Mouse (Mus musculus): ENCODE results near the gene Tfeb. TPM values are rescaled to one million over a fixed set of nuclear protein-coding genes. Genes with fewer than 3 reads are reported as not detected.

The Tfeb gene
- total and polyA plus RNA-seq, 2 experiments: 5.7 to 15.7 TPM

- Histone ChIP-seq H3K9ac (ENCODE audit: low read depth, low read length) (peak overlapping the region; percentile 96), H3K79me2 (ENCODE audit: control insufficient read depth, insufficient read depth, low read length) (peaks cover 32% of the 10 kb centered on the region), H3K4me3 (ENCODE audit: insufficient read depth, low read depth, low read length) (peak overlapping the region; percentile 84), H3K4me1 (ENCODE audit: control insufficient read depth, insufficient read depth, low read length) (peaks cover 5% of the 10 kb centered on the region; the same call in 1 of the 2 replicates), H3K27ac (replicated peaks; ENCODE audit: insufficient read depth, low read depth, low read length) (peak overlapping the region; percentile 92), H3K36me3 (ENCODE audit: control insufficient read depth, insufficient read depth, low read length) (no peaks in the 10 kb centered on the region), H3K27me3 (ENCODE audit: control insufficient read depth, insufficient read depth, low read length) (no peaks in the 10 kb centered on the region)
- peak; percentile 70 for DNase-seq (ENCODE audit: extremely low read depth, low read depth, low spot score)
- TF ChIP-seq CTCF (IDR thresholded peaks at IDR 0.05; ENCODE audit: low read depth, low read length) (no peak), POLR2A (IDR thresholded peaks at IDR 0.05; ENCODE audit: extremely low read depth, insufficient read depth, low read length) (0 out of 2 replicates have a peak, but pooled peaks have one; percentile 32)
- WGBS: 1% methylated on average over 58 of the region's 60 CpGs
These were observed 638 bp downstream of the Tfeb start for GRCm38 (mm10) chr17:47737271-47738065.

GRCm38 (mm10) chr17:47738066-47738878 is 1.4 kb downstream of the Tfeb start:
- no peak for TF ChIP-seq POLR2A (IDR thresholded peaks at IDR 0.05; ENCODE audit: extremely low read depth, insufficient read depth, low read length)
- no peak for TF ChIP-seq CTCF (IDR thresholded peaks at IDR 0.05; ENCODE audit: low read depth, low read length)
- Histone ChIP-seq H3K4me3 (ENCODE audit: insufficient read depth, low read depth, low read length) (peak overlapping the region; percentile 84), H3K36me3 (ENCODE audit: control insufficient read depth, insufficient read depth, low read length) (no peaks in the 10 kb centered on the region), H3K27ac (replicated peaks; ENCODE audit: insufficient read depth, low read depth, low read length) (no peak overlapping the region), H3K79me2 (ENCODE audit: control insufficient read depth, insufficient read depth, low read length) (peaks cover 32% of the 10 kb centered on the region), H3K9ac (ENCODE audit: low read depth, low read length) (peak overlapping the region; percentile 55), H3K4me1 (ENCODE audit: control insufficient read depth, insufficient read depth, low read length) (peaks cover 5% of the 10 kb centered on the region; the same call in 1 of the 2 replicates), H3K27me3 (ENCODE audit: control insufficient read depth, insufficient read depth, low read length) (no peaks in the 10 kb centered on the region)
- WGBS: 7% methylated on average over 51 of the region's 61 CpGs
- DNase-seq (ENCODE audit: extremely low read depth, low read depth, low spot score): no peak

GRCm38 (mm10) chr17:47738879-47739798 is 2.3 kb downstream of the Tfeb start:
- no peak overlapping the region for H3K27ac ChIP-seq (replicated peaks; ENCODE audit: insufficient read depth, low read depth, low read length)
- peak overlapping the region; percentile 55; the same call in 1 of the 2 replicates for H3K9ac ChIP-seq (ENCODE audit: low read depth, low read length)
- H3K4me1 ChIP-seq (ENCODE audit: control insufficient read depth, insufficient read depth, low read length): peaks cover 5% of the 10 kb centered on the region; the same call in 1 of the 2 replicates

GRCm38 (mm10) chr17:47740186-47740585 is 3.4 kb downstream of the Tfeb start:
- Histone ChIP-seq H3K36me3 (ENCODE audit: control insufficient read depth, insufficient read depth, low read length) (no peaks in the 10 kb centered on the region), H3K4me3 (ENCODE audit: insufficient read depth, low read depth, low read length) (no peak overlapping the region), H3K79me2 (ENCODE audit: control insufficient read depth, insufficient read depth, low read length) (peaks cover 39% of the 10 kb centered on the region), H3K9ac (ENCODE audit: low read depth, low read length) (no peak overlapping the region), H3K27ac (replicated peaks; ENCODE audit: insufficient read depth, low read depth, low read length) (no peak overlapping the region), H3K27me3 (ENCODE audit: control insufficient read depth, insufficient read depth, low read length) (no peaks in the 10 kb centered on the region), H3K4me1 (ENCODE audit: control insufficient read depth, insufficient read depth, low read length) (peaks cover 5% of the 10 kb centered on the region; the same call in 1 of the 2 replicates)
- no peak for TF ChIP-seq POLR2A (IDR thresholded peaks at IDR 0.05; ENCODE audit: extremely low read depth, insufficient read depth, low read length)
- TF ChIP-seq CTCF (IDR thresholded peaks at IDR 0.05; ENCODE audit: low read depth, low read length): no peak
- DNase-seq (ENCODE audit: extremely low read depth, low read depth, low spot score): no peak
- WGBS: 93% methylated on average over 2 of the region's 2 CpGs

More at GRCm38 (mm10) chr17:47738879-47739798, 2.3 kb downstream of the Tfeb start:
- 64% methylated on average over 20 of the region's 20 CpGs for WGBS
- DNase-seq (ENCODE audit: extremely low read depth, low read depth, low spot score): no peak
- Histone ChIP-seq H3K36me3 (ENCODE audit: control insufficient read depth, insufficient read depth, low read length) (no peaks in the 10 kb centered on the region), H3K4me3 (ENCODE audit: insufficient read depth, low read depth, low read length) (peak overlapping the region; percentile 84; the same call in 1 of the 2 replicates), H3K27me3 (ENCODE audit: control insufficient read depth, insufficient read depth, low read length) (no peaks in the 10 kb centered on the region), H3K79me2 (ENCODE audit: control insufficient read depth, insufficient read depth, low read length) (peaks cover 35% of the 10 kb centered on the region)
- TF ChIP-seq CTCF (IDR thresholded peaks at IDR 0.05; ENCODE audit: low read depth, low read length): no peak
- TF ChIP-seq POLR2A (IDR thresholded peaks at IDR 0.05; ENCODE audit: extremely low read depth, insufficient read depth, low read length): no peak
